Mouse (Mus musculus) forebrain, embryonic 14.5 days (tissue): Measurements from ENCODE around the gene Nacad. TPM values are rescaled to one million over a fixed set of nuclear protein-coding genes. Genes with fewer than 3 reads are reported as not detected.
"Not testable (repeated sequence)": the region's sequence is repeated elsewhere in the genome, so short reads cannot be mapped to it uniquely, and the experiment has no call there.

Source experiments
- ATAC-seq: fragments of 200-750 bp; cut with Nextera tagmentation; 2 replicates; pipeline ENCODE4 v1.8.0; 2017; ENCODE audit warnings: mild to moderate bottlenecking, moderate library complexity
- DNase-seq: peaks from one replicate; pipeline ENCODE4 v3.0.0-alpha.2; 2015; ENCODE audit warnings: low spot score
- H3K27ac ChIP-seq: fragments of 300-500 bp; sonication (generic); 2 replicates; pipeline ENCODE4 v1.5.1; 2014; ENCODE audit warnings: low read depth, mild to moderate bottlenecking, control low read depth, low read length, moderate library complexity
- H3K27me3 ChIP-seq: fragments of 300-500 bp; sonication (generic); replicated peaks from 2 replicates; pipeline ENCODE4 v1.6.1; 2014; ENCODE audit warnings: low read length, control low read depth, mixed read lengths; ENCODE audit not compliant: control insufficient read depth, insufficient read depth
- H3K36me3 ChIP-seq: fragments of 300-500 bp; sonication (generic); 2 replicates; pipeline ENCODE4 v1.6.1; 2014; ENCODE audit warnings: low read length, control low read depth; ENCODE audit not compliant: control insufficient read depth, insufficient read depth
- H3K4me1 ChIP-seq: fragments of 300-500 bp; sonication (generic); 2 replicates; pipeline ENCODE4 v1.6.1; 2014; ENCODE audit warnings: antibody characterized with exemption, low read length, control low read depth; ENCODE audit not compliant: control insufficient read depth, insufficient read depth
- H3K4me2 ChIP-seq: fragments of 300-500 bp; sonication (generic); 2 replicates; pipeline ENCODE4 v1.6.1; 2014; ENCODE audit warnings: mild to moderate bottlenecking, control low read depth, low read length
- H3K4me3 ChIP-seq: fragments of 300-500 bp; sonication (generic); 2 replicates; pipeline ENCODE4 v1.5.1; 2014; ENCODE audit warnings: low read depth, low read length, control low read depth
- H3K9ac ChIP-seq: fragments of 300-500 bp; sonication (generic); 2 replicates; pipeline ENCODE4 v1.6.1; 2014; ENCODE audit warnings: mild to moderate bottlenecking, low read length, control low read depth, moderate library complexity
- H3K9me3 ChIP-seq: fragments of 300-500 bp; sonication (generic); replicated peaks from 2 replicates; pipeline ENCODE4 v1.6.1; 2016; ENCODE audit warnings: low read length, control low read depth, mixed read lengths; ENCODE audit not compliant: control insufficient read depth
- WGBS: fragments of 180-500 bp; shearing (Covaris S2); extraction: QIAGEN DNeasy Blood & Tissue Kit; methylation state at CpG from one replicate; pipeline ENCODE4 v1.1.7; 2014; 5-methylcytosine and 5-hydroxymethylcytosine counted together
- polyA plus RNA-seq: library from polyadenylated mRNA; unstranded; fragments of >200 nt; fragmentation: Nextera tagmentation; extraction: Ambion mirVana; gene quantifications from 2 replicates; pipeline ENCODE4 v1.2.1, GENCODE M21; 2014

The Nacad gene
- polyA plus RNA-seq: 49.6 and 63.9 TPM in 2 replicates

DNA sequence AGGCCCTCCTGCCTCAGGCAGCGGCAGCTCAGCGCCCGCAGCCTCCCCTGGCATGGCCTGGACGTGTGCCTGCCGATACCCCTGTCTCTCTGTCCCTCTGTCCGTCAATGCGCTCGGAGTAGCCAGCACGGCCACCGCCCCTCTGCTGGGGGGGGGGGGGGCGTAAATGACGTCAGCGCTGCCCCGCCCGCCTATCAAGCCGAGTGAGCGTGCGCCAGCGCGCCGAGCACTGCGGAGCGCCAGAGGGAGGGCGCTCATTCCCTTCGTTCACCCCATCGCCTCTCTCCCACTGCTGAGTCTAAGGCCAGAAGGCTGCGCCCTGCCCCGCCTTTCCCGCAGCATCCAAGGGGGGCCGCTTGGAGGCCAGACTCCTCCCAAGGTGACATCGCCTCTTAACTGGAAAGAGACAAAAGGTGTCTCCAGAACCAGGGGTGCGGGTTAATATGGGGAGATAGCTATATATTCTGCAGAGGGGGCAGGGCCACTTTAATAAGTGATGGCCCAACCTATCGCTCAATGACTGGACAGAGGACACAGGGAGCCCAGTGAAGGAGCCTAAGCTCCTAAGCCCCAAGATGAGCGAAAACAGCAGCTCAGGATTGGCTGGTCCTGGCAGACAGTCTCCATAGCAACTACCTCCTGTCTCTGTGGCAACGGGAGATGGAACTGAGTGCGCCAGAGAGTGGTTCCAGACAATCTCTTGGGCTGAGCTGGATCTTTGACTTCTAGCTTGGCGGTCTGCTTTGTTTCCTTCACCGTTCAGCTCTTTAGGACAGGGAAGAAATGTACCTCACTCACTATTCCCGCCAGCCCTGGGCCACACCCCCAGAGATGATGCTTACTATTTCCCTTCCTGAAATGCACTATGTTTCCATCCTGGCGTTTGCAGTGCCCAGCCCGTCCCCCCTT, at the start of gene Nacad:
Gene Nacad (minus strand): TSS at position 563 of the 909 bp plus-strand sequence.
- Histone ChIP-seq H3K9ac (peak within 1 kb of the TSS; percentile 87), H3K4me1 (peaks cover 24% of the 10 kb centered on the region)
- peak; percentile 96 for DNase-seq

DNA sequence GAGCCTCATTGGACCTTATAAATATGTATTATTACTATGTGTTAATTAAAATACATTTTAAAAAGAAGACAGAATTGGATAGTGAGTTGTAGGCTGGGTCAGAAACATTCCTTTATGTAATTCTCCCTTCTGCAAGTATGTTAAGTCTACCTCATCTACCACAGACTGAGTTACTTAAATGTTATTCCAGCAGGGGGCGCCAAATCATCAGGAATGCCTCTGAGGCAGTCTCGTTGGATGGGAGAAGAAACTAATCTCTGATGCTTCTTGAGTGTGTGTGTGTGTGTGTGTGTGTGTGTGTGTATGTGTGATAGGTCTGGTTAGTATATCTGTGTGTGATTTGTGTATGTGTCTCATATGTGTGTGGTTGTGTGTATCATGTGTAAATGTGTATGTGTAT, 49.0 kb upstream of the Nacad start:
- Histone ChIP-seq H3K9me3 (no peaks in the 10 kb centered on the region), H3K9ac (no peak overlapping the region), H3K27ac (no peak overlapping the region), H3K4me2 (no peak overlapping the region), H3K4me3 (no peak overlapping the region), H3K36me3 (no peaks in the 10 kb centered on the region), H3K4me1 (no peaks in the 10 kb centered on the region), H3K27me3 (no peaks in the 10 kb centered on the region)
- WGBS: 0% methylated on average over 2 of the region's 2 CpGs
- DNase-seq (peak; percentile 96), ATAC-seq (peak; percentile 78)

More for the DNA sequence above, at the start of gene Nacad:
- Histone ChIP-seq H3K4me3 (peak within 1 kb of the TSS; percentile 55), H3K9me3 (no peaks in the 10 kb centered on the region), H3K4me2 (peak within 1 kb of the TSS; percentile 94), H3K27me3 (no peaks in the 10 kb centered on the region), H3K36me3 (peaks cover 22% of the 10 kb centered on the region), H3K27ac (peak within 1 kb of the TSS; percentile 98)
- peak; percentile 91 for ATAC-seq
- 2% methylated on average over 35 of the region's 41 CpGs for WGBS

DNA sequence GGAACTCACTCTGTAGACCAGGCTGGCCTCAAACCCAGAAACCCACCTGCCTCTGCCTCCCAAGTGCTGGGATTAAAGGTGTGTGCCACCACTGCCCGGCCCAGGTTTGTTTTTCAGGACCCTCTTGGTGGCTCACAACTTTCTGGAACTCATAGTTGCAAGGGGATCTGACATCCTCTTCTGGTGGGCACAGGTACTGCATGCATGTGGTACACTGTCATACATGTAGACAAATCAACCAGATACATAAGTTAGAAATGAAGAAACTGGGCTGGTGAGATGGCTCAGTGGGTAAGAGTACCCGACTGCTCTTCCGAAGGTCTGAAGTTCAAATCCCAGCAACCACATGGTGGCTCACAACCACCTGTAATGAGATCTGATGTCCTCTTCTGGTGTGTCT, 47.1 kb upstream of the Nacad start:
- H3K27ac ChIP-seq, H3K4me1 ChIP-seq, H3K9me3 ChIP-seq, H3K4me2 ChIP-seq, H3K36me3 ChIP-seq, DNase-seq, H3K27me3 ChIP-seq, ATAC-seq, H3K4me3 ChIP-seq, H3K9ac ChIP-seq: not testable (repeated sequence)
- 80% methylated on average over 3 of the region's 3 CpGs for WGBS

DNA sequence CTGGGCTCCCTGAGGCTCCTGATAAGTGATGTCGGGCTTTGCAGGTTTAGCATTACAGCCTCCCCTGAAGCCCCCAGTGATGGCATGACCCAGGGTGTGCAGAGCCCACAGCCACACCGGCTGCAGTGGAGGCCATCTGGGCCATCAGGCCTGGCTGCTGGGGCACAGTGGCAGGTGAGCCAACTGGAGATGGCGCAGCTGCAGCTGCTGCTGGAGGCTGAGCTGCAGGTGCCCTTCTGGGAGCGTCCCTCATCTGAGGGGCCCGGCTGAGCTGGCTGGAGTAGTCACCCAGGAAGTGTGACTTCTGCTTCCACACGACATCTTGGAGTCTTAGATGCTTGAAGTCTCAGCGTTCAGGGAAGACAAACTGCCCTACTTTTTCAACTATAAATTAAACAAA, 44.7 kb upstream of the Nacad start:
- H3K36me3 ChIP-seq: no peaks in the 10 kb centered on the region
- H3K9me3 ChIP-seq: no peaks in the 10 kb centered on the region
- H3K4me2 ChIP-seq: no peak overlapping the region
- no peaks in the 10 kb centered on the region for H3K27me3 ChIP-seq
- ATAC-seq (no peak), DNase-seq (no peak)
- 74% methylated on average over 7 of the region's 7 CpGs for WGBS
- no peak overlapping the region for H3K9ac ChIP-seq
- no peak overlapping the region for H3K27ac ChIP-seq
- H3K4me1 ChIP-seq: no peaks in the 10 kb centered on the region
- no peak overlapping the region for H3K4me3 ChIP-seq

DNA sequence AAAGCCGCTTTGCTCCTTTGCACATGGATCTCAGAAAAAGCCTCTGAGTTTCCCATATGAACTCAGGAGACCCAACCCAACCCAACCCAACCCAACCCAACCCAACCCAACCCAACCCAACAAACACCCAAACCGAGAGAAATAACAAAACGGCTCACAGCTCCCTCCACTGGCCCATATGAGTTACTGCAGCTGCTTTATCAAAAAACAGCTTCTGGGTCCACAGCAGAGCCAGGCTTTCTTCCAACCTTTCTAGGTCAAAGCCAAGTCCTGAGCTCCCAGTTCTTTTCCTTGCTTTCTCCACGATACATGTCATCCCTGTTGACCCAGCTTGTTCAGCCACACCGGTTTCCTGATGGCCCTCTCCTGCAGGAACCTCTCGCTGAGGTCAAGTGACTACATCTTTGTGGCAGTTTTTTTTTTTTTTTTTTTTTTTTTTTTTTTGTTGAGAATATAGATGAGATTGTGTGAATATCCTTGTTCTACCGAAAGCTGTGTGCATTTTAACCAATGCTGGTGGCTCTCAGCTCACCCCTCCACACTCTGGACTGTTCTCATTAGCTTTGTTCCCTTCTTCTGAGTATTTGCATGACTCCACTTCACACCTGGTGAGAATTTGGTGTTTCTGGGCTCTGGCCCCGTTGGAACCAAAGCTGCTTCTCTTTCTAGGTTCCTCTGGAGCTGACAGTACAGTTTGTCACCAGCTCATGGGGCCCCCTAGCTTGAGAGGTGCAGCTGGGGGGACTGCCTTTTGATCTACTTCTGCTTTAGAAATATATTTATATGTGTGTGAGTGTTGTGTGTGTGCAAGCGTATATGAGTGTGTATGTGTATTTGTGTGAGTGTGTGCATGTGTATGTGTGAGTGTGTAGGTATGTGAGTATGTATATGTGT, 42.2 kb upstream of the Nacad start:
- Histone ChIP-seq H3K4me3 (no peak overlapping the region), H3K9ac (no peak overlapping the region), H3K4me2 (no peak overlapping the region), H3K4me1 (no peaks in the 10 kb centered on the region), H3K27me3 (no peaks in the 10 kb centered on the region), H3K36me3 (no peaks in the 10 kb centered on the region), H3K9me3 (no peaks in the 10 kb centered on the region), H3K27ac (no peak overlapping the region)
- ATAC-seq: no peak
- DNase-seq: no peak
- WGBS: 60% methylated on average over 9 of the region's 9 CpGs

DNA sequence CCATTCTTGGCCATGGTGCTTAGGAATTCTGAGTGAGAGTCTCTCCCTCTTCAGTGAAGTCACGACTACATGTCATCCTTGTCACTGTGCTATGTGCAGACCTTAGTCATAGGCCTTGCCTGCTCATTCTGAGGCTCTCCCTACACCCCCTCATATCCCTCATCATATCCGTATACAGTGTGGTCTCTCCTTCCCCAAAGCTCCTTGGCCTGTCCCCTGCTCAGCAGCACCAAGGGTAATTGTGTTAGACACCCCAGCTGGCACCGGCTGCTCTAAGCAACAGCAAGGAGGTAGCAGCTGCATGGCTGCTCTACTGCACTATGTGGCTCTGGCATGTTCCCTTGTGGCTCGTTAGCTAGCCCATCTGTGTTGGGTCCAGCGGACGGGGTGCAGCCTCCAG, 38.7 kb upstream of the Nacad start:
- WGBS: 68% methylated on average over 6 of the region's 6 CpGs
- Histone ChIP-seq H3K27me3 (no peaks in the 10 kb centered on the region), H3K4me3 (no peak overlapping the region), H3K9ac (no peak overlapping the region), H3K4me1 (no peaks in the 10 kb centered on the region), H3K27ac (no peak overlapping the region), H3K9me3 (no peaks in the 10 kb centered on the region), H3K4me2 (no peak overlapping the region), H3K36me3 (no peaks in the 10 kb centered on the region)
- ATAC-seq (no peak), DNase-seq (no peak)

DNA sequence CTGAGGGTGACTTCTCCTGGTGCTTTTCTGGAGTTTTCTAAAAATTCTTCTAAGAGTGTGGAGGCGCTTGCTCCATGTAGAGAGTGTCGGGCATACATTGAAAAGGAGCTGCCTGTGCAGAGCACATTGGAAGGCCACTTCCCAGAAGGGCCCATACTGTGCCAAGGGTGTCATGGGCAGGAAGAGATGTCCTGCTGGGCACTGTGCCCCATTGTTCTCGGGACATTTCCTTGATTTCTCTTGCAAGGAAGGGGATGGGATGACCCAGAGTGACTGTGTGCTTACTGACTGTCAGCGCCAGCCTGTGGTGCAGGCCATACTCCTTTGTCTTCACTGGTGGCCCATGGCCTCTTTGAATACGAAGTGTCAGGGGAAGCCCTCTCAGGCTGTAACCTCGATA, 33.2 kb upstream of the Nacad start:
- no peak for DNase-seq
- no peak for ATAC-seq
- WGBS: 79% methylated on average over 6 of the region's 6 CpGs

DNA sequence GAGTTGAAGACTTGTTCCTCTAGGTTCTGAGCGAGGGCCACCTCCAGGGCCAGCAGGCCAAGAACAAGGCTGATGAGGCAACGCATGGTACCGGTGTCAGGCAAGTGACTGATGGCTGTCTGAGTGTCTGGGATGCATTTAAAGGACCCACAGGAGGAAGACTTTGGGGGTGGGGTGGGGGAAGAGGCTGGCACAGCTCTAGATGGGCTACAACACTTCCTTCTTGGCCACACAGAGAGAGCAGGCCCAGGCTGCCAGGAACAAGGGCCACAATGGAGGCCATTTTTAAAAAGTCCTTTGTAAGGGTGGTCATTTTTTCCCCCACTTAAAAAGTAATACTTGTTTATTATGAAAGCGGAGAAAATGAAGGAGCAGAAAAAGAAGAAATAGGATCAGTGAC, 32.7 kb upstream of the Nacad start, which contains the start of gene Wap:
Gene Wap (minus strand): TSS at position 101 of the 400 bp plus-strand sequence.
- no peak within 1 kb of the TSS for H3K4me3 ChIP-seq
- no peak within 1 kb of the TSS for H3K27ac ChIP-seq
- no peaks in the 10 kb centered on the region for H3K4me1 ChIP-seq
- H3K27me3 ChIP-seq: no peaks in the 10 kb centered on the region
- H3K9ac ChIP-seq: no peak within 1 kb of the TSS
- ATAC-seq (no peak), DNase-seq (no peak)
- no peaks in the 10 kb centered on the region for H3K9me3 ChIP-seq
- H3K4me2 ChIP-seq: no peak within 1 kb of the TSS
- no peaks in the 10 kb centered on the region for H3K36me3 ChIP-seq
- 92% methylated on average over 4 of the region's 4 CpGs for WGBS

More for the DNA sequence above, 33.2 kb upstream of the Nacad start:
- no peaks in the 10 kb centered on the region for H3K9me3 ChIP-seq
- H3K36me3 ChIP-seq: no peaks in the 10 kb centered on the region
- H3K4me3 ChIP-seq: no peak overlapping the region
- no peaks in the 10 kb centered on the region for H3K4me1 ChIP-seq
- H3K27me3 ChIP-seq: no peaks in the 10 kb centered on the region
- no peak overlapping the region for H3K27ac ChIP-seq
- no peak overlapping the region for H3K9ac ChIP-seq
- H3K4me2 ChIP-seq: no peak overlapping the region
